Mouse (Mus musculus) embryo, embryonic 11 days (tissue): ENCODE results near the gene Cbfb.
"Not testable (repeated sequence)": the region's sequence is repeated elsewhere in the genome, so short reads cannot be mapped to it uniquely, and the experiment has no call there.

Source experiments
- DNase-seq: peaks from one replicate; pipeline ENCODE4 v3.0.0-alpha.2; 2015

The Cbfb gene

DNA sequence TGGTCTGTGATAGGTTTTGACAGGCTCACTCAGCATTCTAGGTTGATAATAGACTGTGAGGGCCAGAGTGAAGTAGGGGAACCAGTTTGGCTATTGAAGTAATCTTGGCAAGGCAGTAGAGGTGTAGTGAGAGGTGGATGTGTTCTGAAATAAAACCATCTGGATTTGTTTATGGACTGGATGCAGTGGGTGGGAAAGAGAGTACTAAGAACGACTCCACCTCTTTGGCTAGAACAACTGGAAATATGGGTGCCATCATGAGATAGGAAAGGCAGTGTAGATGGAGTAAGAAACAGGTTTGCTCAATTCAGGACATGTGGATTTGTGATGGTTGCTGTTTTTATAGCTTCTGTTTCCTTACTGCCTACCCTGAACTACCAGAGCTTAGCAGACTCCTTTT is 11.7 kb downstream of the Cbfb start:
- no peak for DNase-seq

DNA sequence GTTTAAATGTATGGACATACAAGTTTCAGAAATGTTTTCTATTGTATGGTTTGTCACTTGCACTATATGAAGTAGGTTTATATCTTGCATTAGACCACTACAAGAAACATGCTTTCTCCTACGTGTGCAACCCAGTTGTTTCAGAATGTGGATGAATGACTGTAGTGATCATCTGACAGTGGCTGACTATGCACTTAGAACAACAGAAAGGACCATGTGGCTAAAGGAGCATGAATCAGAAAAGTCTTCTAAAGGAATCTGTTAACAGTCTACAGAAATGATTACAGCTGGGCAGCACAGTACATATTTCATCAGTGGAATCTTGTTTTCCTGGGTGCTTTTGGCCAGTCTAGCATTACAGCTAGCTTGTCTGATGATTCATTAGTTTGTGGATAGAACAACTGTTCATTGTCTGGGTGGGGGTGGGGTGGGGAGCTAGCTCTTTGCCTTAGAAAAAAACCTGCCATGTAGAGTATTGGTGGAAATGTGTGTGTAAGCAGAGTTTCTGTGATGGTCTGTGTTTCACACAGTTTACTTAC is 16.1 kb downstream of the Cbfb start:
- DNase-seq = no peak

DNA sequence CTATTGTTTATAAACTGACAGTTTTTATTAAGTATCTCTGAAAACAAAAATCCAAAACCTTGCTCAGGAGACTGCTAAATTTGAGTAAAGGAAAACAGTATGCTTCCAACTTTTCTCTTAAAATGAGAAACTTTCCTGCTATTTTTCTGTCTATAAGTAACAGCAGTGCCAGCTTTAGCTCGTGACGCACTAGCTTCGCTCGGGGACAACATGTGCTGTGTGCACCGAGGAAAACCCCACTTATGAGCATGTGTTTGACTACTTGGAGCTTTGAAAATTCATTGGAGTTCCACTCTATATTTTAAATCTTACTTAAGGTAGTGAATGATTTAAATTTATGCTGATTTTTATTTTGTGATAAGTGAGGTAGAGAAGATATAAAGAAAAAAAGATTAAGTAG is 21.7 kb downstream of the Cbfb start:
- no peak for DNase-seq

DNA sequence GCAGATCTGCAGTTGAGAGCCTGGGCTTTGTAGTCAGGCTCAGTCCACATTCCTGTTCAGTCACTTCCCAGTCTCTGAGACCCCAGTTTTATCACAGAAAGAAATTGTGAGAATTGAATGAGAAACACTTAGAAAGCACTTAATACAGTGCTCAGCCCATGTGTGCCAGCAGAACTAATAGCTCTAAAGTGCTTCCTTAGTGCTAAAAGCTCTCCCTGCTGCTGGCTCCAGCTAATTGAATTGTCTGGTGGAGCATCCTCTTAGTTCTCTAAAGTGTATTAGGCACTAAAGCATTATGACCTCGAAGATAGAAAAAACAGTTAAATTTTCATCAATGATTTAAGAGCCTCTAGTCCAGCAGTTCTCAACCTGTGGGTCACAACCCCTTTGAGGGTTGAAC is 35.3 kb downstream of the Cbfb start:
- no peak for DNase-seq

DNA sequence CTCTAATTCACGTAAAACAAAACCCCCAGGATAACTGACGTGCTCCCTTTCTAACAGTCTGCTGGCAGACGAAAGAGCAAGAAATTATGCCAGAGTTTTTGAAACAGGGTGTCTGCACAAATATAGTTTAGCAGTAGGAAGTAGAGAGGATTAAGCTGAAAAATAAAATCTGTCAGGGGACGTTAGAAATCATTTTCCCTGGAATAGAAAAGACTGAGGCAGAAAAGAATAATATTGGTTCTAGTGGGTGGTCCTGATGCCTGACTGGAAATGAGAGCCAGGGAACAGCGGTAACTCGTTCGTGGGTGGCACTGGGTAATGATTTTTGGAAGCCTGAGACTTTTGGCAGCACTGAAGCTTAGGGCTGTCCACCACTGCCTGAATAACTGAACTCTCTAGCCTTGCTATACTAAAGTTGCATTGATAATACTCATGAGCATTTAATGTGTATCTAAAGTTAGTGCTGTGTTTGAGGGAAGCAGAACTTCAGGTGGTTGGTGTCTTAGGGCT is 36.3 kb downstream of the Cbfb start:
- no peak for DNase-seq

DNA sequence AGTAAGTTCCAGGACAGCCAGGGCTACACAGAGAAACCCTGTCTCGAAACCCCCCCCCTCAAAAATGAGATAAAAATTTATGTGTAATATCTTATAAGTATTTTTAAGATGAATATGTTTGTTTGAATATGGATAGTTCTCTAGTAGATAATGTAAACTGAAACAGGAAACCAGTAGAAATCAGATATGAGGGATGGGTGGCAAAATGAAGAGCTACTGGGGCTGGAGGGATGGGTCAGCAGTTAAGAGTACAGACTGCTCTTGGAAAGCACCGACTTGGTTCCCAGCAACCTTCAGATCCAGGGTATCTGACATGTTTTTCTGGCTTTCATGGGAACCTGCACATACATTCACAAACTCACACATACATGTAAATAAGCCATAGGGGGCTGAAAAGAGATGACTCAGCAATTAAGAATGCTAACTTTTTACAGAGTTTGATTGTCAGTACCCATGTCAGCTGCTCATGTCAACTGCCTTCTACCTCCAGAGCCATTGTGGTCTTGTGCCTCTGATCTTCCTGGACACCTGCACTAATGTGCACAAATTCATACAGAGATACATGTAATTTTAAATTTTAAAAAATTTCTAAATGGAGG is 37.3 kb downstream of the Cbfb start:
- DNase-seq = no peak

DNA sequence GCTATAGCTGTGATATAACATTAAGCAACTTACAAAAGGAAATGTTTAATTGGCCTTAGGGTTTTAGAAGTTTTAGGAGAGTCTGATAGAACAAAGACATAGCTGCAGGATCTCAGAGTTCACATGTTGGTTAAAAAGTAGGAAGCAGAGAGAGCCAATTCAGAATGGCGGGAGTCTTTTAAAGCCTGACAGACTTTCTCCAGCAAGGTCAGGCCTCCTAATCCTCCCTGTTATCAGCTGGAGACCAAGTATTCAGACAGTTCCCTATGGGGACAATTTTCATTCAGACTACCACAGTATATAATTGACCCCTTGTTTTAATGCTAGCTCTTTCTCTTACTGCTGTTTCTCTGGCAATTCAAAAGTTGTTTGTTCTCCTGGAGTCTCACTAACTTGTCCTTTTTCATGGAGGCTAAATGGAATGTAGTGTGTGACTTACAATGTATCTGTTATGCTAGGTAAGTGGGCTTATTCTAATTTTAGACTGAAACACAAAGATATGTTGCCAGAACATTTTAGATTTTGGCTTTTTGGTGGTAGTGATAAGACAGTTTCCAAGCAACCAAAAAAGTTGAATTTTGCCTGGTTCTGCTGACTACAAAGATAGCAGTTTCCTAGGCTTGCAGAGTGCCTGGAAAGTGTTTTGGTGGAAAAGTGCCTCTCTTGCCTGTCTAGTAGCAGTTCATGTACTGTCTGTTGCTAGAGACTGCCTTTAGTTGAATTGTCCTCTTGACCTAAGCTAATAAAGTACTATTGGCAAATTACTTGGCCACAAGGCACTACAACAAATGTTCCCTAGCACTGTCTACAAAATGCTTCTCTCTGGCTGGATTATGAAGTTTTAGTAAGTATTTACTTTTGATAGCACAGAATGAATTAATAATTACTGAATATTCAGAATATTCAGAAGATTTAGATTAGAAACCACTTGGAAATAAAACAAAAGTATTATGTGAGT is 39.0 kb downstream of the Cbfb start:
- no peak for DNase-seq

DNA sequence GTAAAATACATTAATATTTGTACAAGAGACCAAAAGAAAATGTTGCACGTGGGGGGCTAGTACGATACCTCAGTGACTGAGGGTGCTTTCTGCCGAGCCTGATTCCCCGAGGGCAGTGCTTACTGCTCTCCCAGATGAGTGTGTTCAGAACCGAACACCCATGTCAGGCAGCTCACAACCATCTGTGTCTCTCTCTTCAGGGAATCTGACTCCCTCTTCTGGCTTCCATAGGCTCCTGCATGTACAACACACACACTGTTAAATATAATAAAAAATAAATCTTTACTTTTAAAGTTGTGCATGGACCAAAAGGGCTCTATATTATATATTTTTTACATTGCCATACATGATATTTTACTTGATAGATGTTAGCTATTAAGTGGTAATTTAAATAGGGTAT is 43.6 kb downstream of the Cbfb start:
- DNase-seq = no peak

DNA sequence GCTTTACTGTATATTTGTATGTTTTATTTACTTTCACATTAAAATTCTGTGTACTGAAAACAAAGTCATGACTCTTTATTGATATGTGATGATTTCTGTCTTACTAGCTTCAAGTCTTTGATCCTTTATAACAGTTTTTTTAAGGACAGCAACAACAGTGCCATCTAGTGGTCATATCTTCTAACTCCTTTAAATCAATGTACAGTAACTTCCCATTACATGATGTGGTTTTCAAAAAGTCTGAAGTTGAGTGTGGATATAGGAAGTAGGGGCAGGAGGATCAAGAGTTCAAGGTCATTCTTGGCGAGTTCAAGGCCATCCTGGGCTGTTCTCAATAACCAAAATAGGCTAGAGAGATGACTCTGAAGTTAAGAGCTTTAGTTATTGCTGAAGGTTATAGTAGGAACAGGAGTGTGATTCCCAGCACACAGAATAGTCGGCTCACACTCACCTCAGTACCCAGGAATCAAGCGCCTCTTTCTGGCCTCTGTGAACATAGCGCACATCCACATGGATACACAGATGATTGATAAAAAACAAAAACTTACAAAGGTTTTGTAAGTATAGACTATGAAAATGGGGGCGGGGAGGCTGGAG is 47.5 kb downstream of the Cbfb start:
- peak; percentile 74 for DNase-seq

DNA sequence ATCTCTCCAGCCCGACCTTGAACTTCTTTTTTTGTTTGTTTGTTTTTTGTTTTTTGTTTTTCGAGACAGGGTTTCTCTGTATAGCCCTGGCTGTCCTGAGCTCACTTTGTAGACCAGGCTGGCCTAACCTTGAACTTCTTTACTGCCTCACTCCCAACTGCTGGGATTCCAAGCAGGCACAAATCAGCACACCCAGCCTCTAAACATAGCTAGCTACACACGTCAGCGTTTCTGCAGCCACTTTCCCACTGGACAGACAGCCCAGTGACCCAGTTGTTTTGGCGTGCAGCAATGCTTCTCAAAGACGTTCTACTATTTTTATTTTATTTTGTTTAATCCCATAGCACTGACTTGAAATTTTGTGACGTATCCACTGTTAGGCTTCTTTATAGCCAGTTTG is 53.4 kb downstream of the Cbfb start:
- no peak for DNase-seq

DNA sequence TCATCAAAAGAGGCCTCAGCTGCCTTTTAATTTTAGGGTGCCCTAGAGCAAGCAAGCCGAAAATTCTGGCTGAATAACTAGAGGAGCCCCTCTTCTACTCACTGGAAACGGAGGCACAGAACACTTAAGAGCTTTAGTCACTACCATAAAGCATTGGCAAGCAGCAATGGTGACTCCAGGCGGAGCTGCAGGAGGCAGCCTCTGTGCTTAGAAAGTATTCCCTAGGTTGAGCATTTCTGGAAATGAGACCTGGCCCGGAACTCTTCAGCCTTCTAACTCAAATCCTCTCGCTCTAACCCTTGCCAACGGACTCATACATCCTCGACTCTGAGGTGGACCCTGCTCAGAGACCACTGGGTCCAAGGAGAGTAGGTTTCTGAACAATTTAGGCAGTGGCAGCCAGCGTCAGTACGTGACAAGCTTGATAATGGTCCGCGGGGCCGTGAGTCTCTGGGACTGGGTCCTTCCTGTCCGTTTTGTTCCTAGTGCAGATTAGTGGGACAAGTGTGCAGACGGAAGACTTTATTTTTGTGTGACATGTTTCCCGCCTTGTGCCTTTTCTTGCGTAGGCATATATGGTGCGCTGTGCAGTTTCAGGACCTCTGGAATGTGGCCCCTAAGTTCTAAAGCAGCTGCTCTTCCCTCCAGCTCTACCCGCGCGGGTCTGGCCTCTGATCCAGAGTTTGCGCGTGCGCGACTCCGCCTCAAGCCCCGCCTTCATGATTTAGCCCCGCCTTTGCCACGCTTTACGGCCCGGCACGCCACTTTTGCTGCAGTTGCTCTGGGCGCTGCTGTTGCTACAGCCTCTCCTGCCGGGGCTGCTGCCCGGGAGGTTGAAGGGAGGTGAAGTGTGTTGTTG is 54.2 kb downstream of the Cbfb start, which contains the start of gene D230025D16Rik:
Gene D230025D16Rik (plus strand): TSS at position 733 of the 859 bp plus-strand sequence.
- DNase-seq = peak; percentile 96

DNA sequence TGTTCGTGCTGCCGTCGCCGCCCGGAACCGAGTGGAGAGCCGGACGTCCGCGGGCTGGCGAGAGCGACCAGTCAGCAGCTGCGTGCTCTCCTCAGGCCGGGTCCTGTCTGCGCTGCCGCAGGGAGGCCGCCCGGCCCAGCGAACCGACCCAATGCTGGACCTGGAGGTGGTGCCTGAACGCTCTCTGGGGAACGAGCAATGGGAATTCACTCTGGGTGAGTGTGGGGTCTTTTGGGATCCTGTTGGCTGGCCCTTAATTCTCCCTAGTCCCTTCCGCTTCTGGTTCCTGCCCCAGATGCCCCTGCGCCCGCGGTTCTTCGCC is 54.8 kb downstream of the Cbfb start:
- no peak for DNase-seq

DNA sequence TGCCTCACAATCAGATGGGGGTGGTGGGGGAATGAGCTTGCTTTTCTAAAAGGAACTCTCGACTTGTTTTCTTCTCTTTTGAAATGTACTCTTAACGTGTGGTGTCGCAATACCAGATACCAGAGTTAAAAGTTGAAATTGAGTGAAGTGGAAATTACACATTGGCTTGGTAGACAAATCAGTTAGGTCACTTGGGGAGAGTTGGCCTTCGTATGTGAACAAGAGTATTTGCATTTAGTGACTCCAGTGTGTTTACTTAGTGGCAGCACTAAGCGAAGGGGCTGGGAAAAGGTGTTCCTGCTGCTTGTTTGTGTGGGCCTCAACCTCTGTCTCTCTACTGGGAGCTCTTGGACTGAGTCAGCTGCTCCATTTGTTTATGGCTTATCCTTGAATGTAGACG is 55.4 kb downstream of the Cbfb start:
- no peak for DNase-seq

DNA sequence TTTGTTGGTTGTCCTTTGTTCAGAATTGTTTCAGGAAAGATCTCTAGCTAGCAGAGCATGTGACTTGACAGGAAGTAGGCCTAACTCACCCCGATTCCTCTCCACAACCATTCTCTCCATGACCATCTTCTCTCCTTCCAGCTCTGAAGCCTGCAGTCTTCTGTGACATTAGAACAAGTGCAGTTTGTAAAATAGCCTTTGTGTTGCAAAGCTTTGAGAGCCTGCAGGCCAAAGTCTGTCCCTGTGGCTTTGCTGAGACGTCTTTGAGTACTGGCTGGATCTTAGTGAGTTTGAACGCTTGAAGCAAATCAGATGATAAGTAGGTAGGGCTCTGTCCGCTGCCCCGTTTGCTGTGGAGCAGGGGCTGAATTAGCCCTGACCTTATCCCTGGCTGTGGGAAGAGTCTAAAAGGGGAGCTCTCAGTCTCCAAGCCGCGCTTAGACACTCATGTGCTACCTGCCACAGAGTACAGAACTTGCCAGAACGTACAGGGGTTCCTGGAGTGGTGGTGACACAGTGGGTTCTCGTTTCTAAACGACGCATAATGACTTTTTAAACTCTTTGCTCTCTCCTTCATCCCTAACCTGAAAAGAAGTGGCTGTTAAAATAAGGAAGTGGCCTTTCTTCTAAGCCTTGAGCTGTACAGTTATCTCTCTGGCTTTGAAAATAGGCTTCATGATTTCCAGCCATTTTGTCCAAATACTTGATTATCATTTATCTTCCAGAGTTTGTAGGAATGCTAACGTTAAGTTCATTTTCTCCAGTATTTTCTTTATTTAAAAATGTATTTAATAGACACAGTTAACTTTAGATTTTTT is 61.2 kb downstream of the Cbfb start:
- no peak for DNase-seq

DNA sequence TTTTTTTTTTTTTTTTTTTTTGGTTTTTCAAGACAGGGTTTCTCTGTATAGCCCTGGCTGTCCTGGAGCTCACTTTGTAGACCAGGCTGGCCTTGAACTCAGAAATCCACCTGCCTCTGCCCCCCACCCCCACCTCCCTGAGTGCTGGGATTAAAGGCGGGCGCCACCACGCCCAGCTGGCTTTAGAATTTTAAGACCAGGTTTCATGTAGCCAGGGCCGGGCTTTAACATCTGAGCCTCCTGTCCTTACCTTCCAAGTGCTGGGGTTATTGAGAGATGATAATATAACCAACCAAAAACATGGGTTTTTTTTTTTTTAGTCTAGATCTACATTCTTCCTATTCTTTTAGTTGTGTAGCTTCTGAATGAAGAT is 61.8 kb downstream of the Cbfb start:
- DNase-seq = not testable (repeated sequence)

DNA sequence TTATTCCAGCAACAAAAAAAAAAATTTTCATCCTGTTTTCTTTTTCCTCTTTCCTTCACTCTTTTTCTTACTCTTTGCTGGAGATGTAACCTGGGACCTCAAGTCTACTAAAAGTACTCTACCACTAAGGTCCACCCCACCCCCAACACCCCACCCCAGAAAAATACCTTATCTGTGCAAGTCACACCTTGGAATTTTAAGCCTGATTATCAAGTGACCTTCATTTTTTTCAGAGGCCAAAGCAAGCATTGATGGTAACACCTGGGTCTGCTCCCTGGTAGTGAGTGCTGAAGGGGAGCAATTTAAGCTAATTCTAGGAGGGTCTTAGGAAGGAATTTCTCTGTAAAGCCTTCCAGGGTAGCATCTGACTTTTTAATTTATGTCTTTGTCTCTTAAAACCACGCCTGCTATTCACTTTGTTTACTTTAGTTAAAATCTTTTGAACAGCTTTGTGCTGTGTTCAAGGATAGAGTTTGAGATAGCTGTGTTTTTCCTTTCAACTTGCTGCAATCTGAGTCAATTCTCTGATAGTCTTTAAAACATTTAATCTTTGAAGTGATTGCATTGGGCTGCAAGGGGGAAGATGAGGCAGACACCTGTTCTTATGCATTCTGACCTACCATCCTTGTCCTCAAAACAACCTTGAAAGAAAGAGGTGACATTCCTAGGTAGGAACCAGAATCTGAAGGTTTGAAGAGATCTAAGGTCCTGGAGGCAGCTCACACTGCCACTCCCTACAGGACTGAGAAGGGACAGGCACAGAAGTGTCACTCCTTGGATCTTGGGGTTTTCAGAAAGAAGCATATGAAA is 62.9 kb downstream of the Cbfb start:
- DNase-seq = no peak

DNA sequence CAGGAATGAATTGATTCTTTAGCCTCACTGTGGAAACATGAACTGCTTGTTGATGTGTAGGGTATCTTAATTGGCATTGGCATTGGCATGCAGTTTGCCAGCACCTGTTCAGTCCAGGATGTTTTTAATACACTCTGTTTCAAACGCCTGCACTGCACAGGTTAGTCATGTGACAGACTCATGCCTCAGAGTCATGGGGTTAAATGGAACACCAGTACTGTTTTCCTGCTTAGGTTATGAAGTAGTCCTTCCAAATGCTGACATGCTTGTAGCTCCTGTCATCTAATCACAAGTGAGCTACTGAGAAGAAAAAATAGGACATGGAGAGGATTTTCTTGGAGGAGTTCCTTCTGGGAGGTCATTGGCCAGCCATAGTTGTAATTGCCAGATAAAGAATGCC is 64.7 kb downstream of the Cbfb start:
- no peak for DNase-seq

DNA sequence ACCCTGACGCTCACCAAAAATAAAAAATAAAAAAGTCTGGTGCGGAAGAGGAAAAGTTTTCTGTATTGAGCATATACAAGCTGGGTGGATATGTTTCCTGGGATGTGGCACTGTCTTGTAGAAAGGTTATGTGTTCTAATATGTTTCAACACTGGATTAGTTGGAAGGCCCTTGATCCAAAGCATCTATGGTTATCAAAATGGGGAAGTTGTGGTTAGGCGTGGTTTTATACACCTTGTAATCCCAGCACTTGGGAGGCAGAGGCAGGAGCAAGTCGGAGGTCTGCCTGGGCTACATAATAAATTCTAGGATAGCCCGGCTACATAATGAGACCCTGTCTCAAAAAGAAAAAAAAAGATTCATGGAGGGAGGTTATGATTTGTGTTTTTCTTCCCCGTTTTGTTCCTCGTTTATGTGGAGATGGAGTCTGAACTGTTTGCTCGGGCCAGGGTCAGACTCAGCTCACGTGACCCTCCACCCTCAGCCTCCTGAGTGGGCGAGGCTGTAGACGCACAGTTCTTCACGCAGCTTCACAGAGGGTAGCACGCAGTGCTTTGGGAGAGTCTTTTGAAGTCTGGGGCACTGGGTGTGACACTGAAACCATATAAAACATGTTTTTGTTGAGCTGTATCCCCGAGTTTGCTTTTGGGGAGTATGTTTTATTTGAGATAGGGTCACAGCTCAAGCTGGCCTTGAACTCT is 67.1 kb downstream of the Cbfb start:
- DNase-seq = no peak

DNA sequence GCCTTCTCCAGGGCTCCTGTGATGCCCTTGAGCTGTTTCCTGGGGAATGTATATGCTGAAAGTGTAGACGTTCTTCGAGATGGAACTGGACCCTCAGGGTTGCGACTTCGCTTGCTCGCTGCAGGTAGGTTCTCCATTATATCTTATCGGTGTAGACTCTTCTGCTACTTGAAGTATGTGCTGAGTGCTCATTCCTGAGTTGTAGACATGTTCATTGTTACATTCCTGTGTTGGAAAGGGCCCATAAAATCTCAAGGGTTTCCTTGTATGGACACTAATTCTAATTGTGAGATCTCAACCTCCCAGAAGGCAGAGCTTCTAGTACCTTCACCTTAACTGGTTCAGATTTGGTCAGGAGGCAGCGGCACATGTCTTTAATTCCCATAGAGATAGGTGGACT is 70.5 kb downstream of the Cbfb start:
- no peak for DNase-seq

DNA sequence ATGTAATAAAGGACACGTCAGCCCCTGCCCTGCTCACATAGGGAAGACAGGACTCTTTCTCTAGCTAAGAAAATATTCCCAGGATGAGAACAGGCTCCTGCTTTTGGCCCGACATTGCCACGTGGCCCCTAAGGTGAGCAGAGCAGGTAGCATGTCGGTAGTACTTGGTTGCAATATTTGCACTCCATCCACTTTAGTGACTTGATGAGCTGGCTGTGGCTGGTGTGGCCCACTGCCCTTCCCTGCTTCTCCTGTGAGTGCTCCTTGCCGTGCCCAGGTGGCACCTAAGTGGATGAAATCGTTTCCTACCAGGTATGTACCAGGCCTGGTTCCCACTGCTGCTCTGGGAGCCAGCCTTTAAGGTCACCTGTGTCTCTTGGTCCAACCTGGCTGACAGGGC is 81.5 kb downstream of the Cbfb start:
- no peak for DNase-seq
